Mouse (Mus musculus) kidney, adult 18-20 months (tissue): Measurements from ENCODE around the gene Maml3.

ENCODE experiments used
- DNase-seq: peaks from one replicate; pipeline ENCODE4 v3.0.0; 2021

Gene Maml3

GRCm38 (mm10) chr3:52044651-52045050 is 60.2 kb downstream of the Maml3 start:
- no peak for DNase-seq

GRCm38 (mm10) chr3:52043847-52044246 is 61.0 kb downstream of the Maml3 start:
- DNase-seq: no peak

GRCm38 (mm10) chr3:52042680-52043079 is 62.2 kb downstream of the Maml3 start:
- DNase-seq: no peak

GRCm38 (mm10) chr3:52039958-52040357 is 64.9 kb downstream of the Maml3 start:
- no peak for DNase-seq

GRCm38 (mm10) chr3:52037260-52037659 is 67.6 kb downstream of the Maml3 start:
- DNase-seq: no peak

- no peak for DNase-seq
Observed at GRCm38 (mm10) chr3:52035404-52035803, 69.5 kb downstream of the Maml3 start.

GRCm38 (mm10) chr3:52033857-52034588 is 70.9 kb downstream of the Maml3 start:
- DNase-seq: no peak

GRCm38 (mm10) chr3:52031327-52031726 is 73.5 kb downstream of the Maml3 start:
- no peak for DNase-seq

- no peak for DNase-seq
Observed at GRCm38 (mm10) chr3:52030114-52030513, 74.8 kb downstream of the Maml3 start.

- no peak for DNase-seq
Observed at GRCm38 (mm10) chr3:52029661-52030081, 75.2 kb downstream of the Maml3 start.

GRCm38 (mm10) chr3:52027972-52028371 is 76.9 kb downstream of the Maml3 start:
- no peak for DNase-seq

- no peak for DNase-seq
Observed at GRCm38 (mm10) chr3:52022486-52022885, 82.4 kb downstream of the Maml3 start.

- no peak for DNase-seq
Observed at GRCm38 (mm10) chr3:52018103-52018439, 86.8 kb downstream of the Maml3 start.

GRCm38 (mm10) chr3:52017439-52018102 is 87.3 kb downstream of the Maml3 start:
- DNase-seq: no peak

- no peak for DNase-seq
Observed at GRCm38 (mm10) chr3:52016178-52016577, 88.7 kb downstream of the Maml3 start.

GRCm38 (mm10) chr3:52015556-52015955 is 89.3 kb downstream of the Maml3 start:
- DNase-seq: no peak

GRCm38 (mm10) chr3:52011032-52011710 is 93.7 kb downstream of the Maml3 start:
- no peak for DNase-seq

- no peak for DNase-seq
Observed at GRCm38 (mm10) chr3:52009321-52009720, 95.6 kb downstream of the Maml3 start.

GRCm38 (mm10) chr3:52007602-52008252 is 97.1 kb downstream of the Maml3 start:
- peak; percentile 35 for DNase-seq

- DNase-seq: no peak
Observed at GRCm38 (mm10) chr3:52006721-52007330, 98.0 kb downstream of the Maml3 start.

GRCm38 (mm10) chr3:52003663-52004062 is 101.2 kb downstream of the Maml3 start:
- DNase-seq: no peak

GRCm38 (mm10) chr3:52001518-52001895 is 103.4 kb downstream of the Maml3 start:
- no peak for DNase-seq

GRCm38 (mm10) chr3:52000871-52001517 is 103.9 kb downstream of the Maml3 start:
- DNase-seq: no peak
